Mouse (Mus musculus) lung, postnatal 25 days (tissue): ENCODE data around the gene Tm4sf4.
A peak's percentile ranks its signal among the peaks of the same experiment; 100 is the strongest.

Source experiments
- DNase-seq: peaks from one replicate; pipeline ENCODE4 v3.0.0; 2022; ENCODE audit warnings: low spot score

Gene Tm4sf4

GRCm38 (mm10) chr3:57425089-57425730 lies at the start of gene Tm4sf4:
TSS of gene Tm4sf4 (plus strand) at chr3:57425314.
- no peak for DNase-seq

GRCm38 (mm10) chr3:57386423-57386822 lies 38.7 kb upstream of the Tm4sf4 start:
- DNase-seq: no peak

- no peak for DNase-seq
Measured at GRCm38 (mm10) chr3:57386895-57387294, 38.2 kb upstream of the Tm4sf4 start.

GRCm38 (mm10) chr3:57387593-57387992 lies 37.5 kb upstream of the Tm4sf4 start:
- DNase-seq: no peak

GRCm38 (mm10) chr3:57411535-57411934 lies 13.6 kb upstream of the Tm4sf4 start:
- no peak for DNase-seq

- no peak for DNase-seq
Measured at GRCm38 (mm10) chr3:57420233-57420632, 4.9 kb upstream of the Tm4sf4 start.

GRCm38 (mm10) chr3:57420660-57421059 lies 4.5 kb upstream of the Tm4sf4 start:
- no peak for DNase-seq

GRCm38 (mm10) chr3:57426351-57426750 lies 1.2 kb downstream of the Tm4sf4 start:
- DNase-seq: no peak

GRCm38 (mm10) chr3:57428682-57429464 lies 3.8 kb downstream of the Tm4sf4 start:
- DNase-seq: peak; percentile 7

GRCm38 (mm10) chr3:57429486-57429885 lies 4.4 kb downstream of the Tm4sf4 start:
- peak; percentile 54 for DNase-seq

- peak; percentile 8 for DNase-seq
Measured at GRCm38 (mm10) chr3:57431706-57432105, 6.6 kb downstream of the Tm4sf4 start.

- DNase-seq: no peak
Measured at GRCm38 (mm10) chr3:57435364-57435763, 10.2 kb downstream of the Tm4sf4 start.

- DNase-seq: no peak
Measured at GRCm38 (mm10) chr3:57440956-57441355, 15.8 kb downstream of the Tm4sf4 start.

- DNase-seq: peak; percentile 15
Measured at GRCm38 (mm10) chr3:57445706-57446105, 20.6 kb downstream of the Tm4sf4 start.

- DNase-seq: no peak
Measured at GRCm38 (mm10) chr3:57447889-57448288, 22.8 kb downstream of the Tm4sf4 start.

GRCm38 (mm10) chr3:57448445-57448844 lies 23.3 kb downstream of the Tm4sf4 start:
- peak; percentile 74 for DNase-seq

- DNase-seq: no peak
Measured at GRCm38 (mm10) chr3:57458652-57459051, 33.5 kb downstream of the Tm4sf4 start.

GRCm38 (mm10) chr3:57463302-57463701 lies 38.2 kb downstream of the Tm4sf4 start:
- DNase-seq: no peak

- no peak for DNase-seq
Measured at GRCm38 (mm10) chr3:57466289-57466688, 41.2 kb downstream of the Tm4sf4 start.

GRCm38 (mm10) chr3:57469325-57469724 lies 44.2 kb downstream of the Tm4sf4 start:
- peak; percentile 64 for DNase-seq

GRCm38 (mm10) chr3:57470326-57470725 lies 45.2 kb downstream of the Tm4sf4 start:
- DNase-seq: peak; percentile 78

GRCm38 (mm10) chr3:57470981-57471601 lies 46.0 kb downstream of the Tm4sf4 start:
- DNase-seq: peak; percentile 54

- no peak for DNase-seq
Measured at GRCm38 (mm10) chr3:57472407-57472806, 47.3 kb downstream of the Tm4sf4 start.
